Mouse (Mus musculus) kidney, postnatal 36 days (tissue): Measurements from ENCODE around the gene Yaf2.
A peak's percentile ranks its signal among the peaks of the same experiment; 100 is the strongest.
"Not testable (repeated sequence)": the region's sequence is repeated elsewhere in the genome, so short reads cannot be mapped to it uniquely, and the experiment has no call there.

Source experiments
- DNase-seq, 2 experiments: peaks; one replicate each; pipeline ENCODE4 v3.0.0; 2021 to 2022; ENCODE audit warnings: mixed read lengths in 2 of 2

Yaf2 gene

DNA sequence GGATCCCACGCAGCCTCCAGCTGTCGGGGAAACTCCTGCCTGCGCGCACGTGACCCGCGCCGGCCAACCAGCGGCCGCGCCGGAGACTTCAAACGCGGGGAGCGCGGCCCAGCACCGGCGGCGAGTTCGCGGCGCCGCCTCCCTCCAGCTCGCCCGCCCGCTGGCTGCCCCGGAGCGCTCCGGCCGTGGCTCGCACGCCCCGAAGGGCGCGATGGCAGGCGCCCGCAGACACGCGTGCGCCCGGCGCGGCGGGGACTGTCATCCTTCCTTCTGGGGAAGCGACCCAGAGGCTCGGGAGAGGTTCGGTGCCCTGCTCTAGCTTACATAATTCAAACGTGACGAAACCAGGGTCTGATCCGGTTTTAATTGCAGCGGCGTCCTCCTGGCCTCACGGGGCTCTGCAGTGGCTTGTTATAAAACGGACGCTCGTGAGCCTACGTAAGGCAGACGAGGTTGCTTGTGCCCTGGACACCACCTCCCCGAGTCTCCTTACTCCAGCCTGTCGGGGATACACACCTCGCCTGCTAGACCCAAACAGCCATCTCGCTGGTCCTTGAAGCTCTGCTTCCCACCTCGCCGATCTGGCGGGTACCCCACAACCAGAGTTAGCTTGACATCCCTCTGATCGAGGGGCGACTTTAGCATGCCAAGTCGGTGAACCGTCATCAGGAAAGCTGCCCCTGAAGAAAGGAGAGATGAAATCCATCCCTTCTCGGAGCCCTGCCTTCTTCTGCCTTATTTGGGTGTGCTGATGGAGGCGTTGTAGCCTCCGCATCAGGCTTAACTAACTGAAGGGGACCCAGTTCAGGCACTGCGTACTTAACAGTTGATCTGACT, at the start of gene Yaf2:
Gene Yaf2 (minus strand): TSS at position 11 of the 837 bp plus-strand sequence.
- peak; percentile 89 to 93 for DNase-seq

GRCm38 (mm10) chr15:93381337-93381736, 44.6 kb upstream of the Yaf2 start:
- DNase-seq = no peak

- DNase-seq = peak in 1 of 2 experiments; percentile 34
These were observed 42.4 kb upstream of the Yaf2 start for GRCm38 (mm10) chr15:93379177-93379576.

DNA sequence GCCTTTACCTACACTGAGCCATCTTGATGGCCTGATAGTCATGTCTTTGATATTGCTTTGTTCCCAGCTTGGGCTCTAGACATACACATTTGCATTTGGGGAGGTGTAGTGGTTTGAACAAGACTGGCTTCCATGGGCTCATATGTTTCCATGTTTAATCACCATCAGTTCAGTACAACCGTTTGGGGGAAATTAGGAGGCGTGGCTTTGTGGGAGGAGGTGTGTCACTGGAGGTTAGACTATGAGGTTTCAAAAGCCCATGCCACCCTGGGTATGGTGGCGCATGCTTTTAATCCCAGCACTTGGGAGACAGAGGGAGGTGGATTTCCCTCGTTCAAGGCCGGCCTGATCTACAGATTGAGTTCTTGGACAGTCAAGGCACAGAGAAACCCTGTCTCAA, 39.0 kb upstream of the Yaf2 start:
- no peak for DNase-seq

- not testable (repeated sequence) for DNase-seq
These were observed 35.9 kb upstream of the Yaf2 start for GRCm38 (mm10) chr15:93372525-93373119.

GRCm38 (mm10) chr15:93371838-93372237, 35.1 kb upstream of the Yaf2 start:
- no peak for DNase-seq

DNA sequence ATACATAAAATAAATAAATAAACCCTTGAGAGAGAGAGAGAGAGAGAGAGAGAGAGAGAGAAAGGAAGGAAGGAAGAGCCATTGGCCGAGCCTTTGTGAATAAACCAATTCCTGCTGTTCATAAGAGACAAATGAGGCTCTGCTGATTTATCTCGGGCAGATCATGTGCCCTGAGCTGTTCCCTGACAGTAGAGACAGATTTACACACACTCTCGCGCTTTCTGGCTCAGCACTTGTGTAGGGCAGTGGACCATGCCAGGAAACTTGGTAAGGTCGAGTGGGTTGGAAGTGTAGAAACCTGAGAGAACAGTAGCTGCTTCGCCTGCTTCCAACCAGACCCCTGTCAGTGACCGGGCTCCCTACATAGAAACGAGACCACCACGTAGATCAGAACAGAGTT, 31.8 kb upstream of the Yaf2 start:
- peak; percentile 18 to 35 for DNase-seq

DNA sequence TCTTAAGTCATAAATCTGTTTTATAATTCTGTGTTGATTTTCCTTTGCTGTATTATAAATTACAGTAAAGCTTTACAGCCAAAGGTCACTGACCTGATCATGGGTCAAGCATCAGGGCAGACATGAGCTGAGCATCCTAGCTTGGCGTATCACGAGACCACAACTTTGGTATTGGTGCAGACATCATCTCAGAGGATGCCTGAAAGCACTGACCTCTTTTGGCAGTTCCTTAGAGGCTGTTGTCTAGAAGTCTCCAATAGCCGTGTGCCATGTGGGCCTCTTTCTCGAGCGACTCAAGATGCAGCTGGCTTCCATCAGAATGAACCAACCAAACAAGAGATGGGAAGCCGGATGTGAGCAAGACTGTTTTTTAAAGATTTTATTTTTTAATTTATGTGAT, 28.8 kb upstream of the Yaf2 start:
- DNase-seq = no peak

GRCm38 (mm10) chr15:93358346-93359095, 21.8 kb upstream of the Yaf2 start:
- no peak for DNase-seq

DNA sequence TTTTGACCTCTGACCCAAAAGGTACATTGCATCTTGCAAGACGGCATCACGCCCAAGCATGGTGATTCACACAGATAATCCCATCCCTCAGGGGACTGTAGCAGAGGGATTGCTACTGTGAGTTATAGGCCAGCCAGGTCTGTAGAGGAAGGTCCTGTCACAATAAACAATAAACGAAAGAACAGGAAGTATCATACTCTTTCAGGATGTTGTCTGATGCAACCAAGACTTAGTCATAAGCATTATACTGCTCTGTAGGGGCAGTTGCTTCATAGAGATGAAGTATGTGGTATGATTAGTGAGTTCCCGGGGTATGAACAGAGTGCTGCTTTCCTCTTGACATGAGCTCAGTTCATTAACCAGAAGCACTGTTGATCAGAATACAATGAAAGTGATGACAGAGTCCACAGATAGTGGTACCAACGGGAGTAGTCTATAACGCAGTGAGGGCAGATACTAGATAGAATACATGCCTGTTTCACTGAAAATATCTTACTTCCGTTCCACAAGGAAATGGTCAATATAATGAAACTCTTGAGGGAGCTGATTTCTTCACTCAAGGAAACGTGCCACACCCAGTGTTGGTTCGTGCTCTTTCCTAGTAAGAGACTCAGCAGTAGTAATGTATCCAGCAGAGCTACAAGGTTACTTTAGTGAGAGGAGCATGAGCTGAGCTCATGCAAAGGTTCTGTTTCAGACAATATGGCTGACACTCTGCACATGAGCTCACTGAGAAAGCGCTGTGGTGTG, 4.1 kb upstream of the Yaf2 start:
- no peak for DNase-seq

DNA sequence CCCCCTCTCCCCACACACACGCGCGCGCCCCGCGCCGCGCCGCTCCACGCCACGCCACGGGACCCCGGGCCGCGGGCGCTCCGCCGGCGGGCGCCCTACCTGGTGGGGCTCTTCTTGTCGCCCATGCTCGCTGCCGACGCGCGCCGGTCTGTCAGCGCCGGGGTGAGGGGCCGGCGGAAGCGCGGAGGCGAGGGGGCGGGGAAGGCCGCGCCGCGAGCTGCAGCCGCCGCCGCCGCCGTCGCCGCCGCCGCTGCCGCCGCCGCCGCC, 144 bp downstream of the Yaf2 start:
- no peak for DNase-seq

DNA sequence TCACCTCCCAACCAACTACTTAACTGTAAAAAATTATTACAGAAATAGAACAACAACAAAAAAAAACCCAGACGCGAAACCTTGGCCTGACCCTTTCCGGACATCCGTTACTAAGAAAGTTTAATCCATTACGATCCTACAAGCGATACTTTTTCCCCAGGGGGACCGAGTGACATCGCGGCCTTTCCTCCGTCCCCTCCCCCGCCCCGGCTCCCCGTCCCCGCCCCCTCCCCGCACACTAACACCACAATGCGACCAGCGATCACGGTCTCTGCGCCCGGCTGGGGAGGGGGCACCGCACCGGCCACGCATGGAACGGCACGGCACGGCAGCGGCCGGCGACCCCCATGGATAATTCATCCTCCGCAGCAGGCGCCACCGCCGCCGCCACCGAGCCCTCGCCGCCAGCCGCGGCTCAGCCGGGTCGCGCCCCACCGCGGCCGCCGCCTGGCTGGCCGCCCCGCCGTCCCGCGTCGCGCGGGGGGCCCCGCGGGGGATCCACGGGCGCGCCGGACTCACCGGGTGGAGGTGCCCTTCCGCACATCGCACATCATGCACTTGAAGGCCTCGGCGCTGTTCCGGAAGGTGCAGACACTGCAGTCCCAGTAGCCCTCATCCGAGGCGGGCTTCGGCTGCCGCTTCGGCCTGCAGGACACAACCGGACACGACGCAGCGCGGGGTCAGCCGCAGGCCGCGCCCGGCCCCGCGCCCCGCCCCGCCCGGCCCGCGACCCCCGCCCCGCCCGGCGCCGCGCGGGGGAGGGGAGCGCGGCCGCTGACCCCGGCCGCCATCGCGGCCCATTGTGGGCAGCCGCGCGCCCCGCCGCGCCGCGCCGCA, 696 bp downstream of the Yaf2 start:
- peak; percentile 59 to 70 for DNase-seq

DNA sequence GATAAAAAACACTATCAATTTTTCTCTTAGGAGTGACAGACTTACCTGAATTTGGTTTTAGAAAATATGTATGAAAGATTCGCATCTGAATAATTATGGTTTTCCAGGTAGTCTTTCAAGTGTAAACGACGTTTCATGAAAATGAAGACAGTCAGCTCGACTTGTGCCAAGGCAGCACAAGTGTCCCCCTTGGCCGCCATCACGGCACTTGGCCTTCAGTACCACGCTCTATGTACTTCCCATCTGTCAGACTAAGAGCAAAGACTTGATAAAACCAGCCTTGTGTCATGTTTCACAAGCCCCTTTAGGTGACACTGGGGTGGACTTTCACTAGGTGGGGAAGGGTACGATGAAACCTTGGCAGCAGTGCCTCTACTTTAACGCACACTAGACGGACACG, 5.5 kb downstream of the Yaf2 start:
- DNase-seq = no peak

DNA sequence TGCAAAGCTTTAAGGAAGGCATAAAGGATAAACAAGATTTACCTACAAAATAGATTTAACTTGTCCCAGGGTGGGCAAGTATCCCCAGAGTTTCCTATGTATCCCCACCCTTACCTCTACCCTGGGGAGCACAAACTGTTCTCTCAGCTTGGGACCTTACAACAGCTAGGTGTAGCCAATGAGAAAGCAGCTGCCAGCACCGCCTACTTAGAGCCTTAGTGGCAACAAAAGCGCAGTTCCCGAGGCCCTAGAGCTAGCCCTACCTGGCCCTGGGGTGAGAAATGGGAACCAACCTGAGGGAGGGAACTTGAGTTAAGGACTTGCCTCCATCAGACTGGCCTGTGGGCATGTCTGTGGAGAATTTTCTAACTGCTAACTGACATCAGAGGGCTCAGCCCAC, 9.5 kb downstream of the Yaf2 start:
- no peak for DNase-seq

GRCm38 (mm10) chr15:93326651-93327050, 10.1 kb downstream of the Yaf2 start:
- no peak for DNase-seq

DNA sequence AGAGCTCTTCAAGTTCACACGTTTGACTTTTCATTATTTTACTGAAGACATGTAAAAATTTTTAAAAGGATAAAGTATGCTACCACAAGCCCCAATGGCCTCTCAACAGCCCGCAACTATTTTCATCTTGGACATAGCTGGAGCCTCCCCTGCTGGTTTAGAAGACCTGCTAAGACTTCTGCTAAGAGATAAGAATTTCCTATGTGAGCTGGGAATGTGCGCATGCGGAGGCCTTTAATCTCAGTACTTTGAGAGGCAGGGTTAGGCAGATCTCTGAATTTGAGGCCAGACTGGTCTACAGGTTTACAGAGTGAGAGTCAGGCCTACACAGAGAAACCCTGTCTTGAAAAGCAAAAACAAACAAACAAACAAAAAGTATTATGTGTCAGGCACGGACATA, 11.4 kb downstream of the Yaf2 start:
- no peak for DNase-seq

GRCm38 (mm10) chr15:93318781-93319180, 18.0 kb downstream of the Yaf2 start:
- DNase-seq = no peak

- DNase-seq = not testable (repeated sequence)
These were observed 26.4 kb downstream of the Yaf2 start for GRCm38 (mm10) chr15:93310304-93310703.

GRCm38 (mm10) chr15:93298197-93298596, 38.5 kb downstream of the Yaf2 start:
- DNase-seq = no peak

DNA sequence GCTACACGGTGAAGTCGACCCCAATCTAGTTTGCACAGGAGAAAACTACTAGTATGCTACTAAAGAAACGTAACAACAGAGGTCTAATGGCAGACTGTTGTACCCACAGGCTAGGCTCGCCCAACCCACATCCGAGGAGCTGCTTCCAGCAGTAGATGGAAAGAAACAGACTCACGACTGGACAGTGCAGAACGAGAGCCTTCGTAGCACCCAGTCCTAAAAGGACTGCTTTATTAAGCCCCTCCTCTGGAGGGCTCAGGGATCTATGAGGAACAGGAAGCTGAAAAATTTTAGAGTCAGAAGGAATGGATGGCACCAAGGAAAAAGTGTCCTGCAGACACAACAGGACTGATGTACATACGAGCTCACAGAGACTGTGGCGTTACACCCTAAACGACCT, 42.3 kb downstream of the Yaf2 start:
- DNase-seq = no peak

GRCm38 (mm10) chr15:93288321-93288720, 48.4 kb downstream of the Yaf2 start:
- no peak for DNase-seq

GRCm38 (mm10) chr15:93287628-93288027, 49.1 kb downstream of the Yaf2 start:
- DNase-seq = no peak
